Mouse (Mus musculus): ENCODE measurements around the gene Hpse2.

The Hpse2 gene

GRCm38 (mm10) chr19:42820109-42820508, 568.0 kb downstream of the Hpse2 start:
- ChIA-PET POLR2A (no interaction called here), CTCF (no interaction called here)

- POLR2A ChIA-PET: interaction anchor here in 1 of 4 experiments (1.2 kb wide), 1 partner anchor 20 kb away, joined by 3 read pairs; no protein-coding TSS in a partner anchor
- CTCF ChIA-PET: no interaction called here
These were observed 570.4 kb downstream of the Hpse2 start for GRCm38 (mm10) chr19:42817761-42818160.

- CTCF ChIA-PET: no interaction called here
- POLR2A ChIA-PET: interaction anchor here in 1 of 4 experiments (1.2 kb wide), 1 partner anchor 21 kb away, joined by 3 read pairs; no protein-coding TSS in a partner anchor
These were observed 571.9 kb downstream of the Hpse2 start for GRCm38 (mm10) chr19:42816261-42816660.

GRCm38 (mm10) chr19:42810140-42810539, 578.0 kb downstream of the Hpse2 start:
- ChIA-PET POLR2A (no interaction called here), CTCF (no interaction called here)

- ChIA-PET CTCF (no interaction called here), POLR2A (no interaction called here)
These were observed 578.7 kb downstream of the Hpse2 start for GRCm38 (mm10) chr19:42809491-42809890.

- POLR2A ChIA-PET: interaction anchor here in 1 of 4 experiments (0.6 kb wide), 1 partner anchor 22 kb away, joined by 3 read pairs; no protein-coding TSS in a partner anchor
- CTCF ChIA-PET: interaction anchor here in 2 of 4 experiments (0.6 to 0.7 kb wide), 4 partner anchors 72 to 513 kb away, joined by 3 to 4 read pairs (median 3); no protein-coding TSS in a partner anchor
These were observed 590.3 kb downstream of the Hpse2 start for GRCm38 (mm10) chr19:42797866-42798265.

GRCm38 (mm10) chr19:42795801-42796200, 592.4 kb downstream of the Hpse2 start:
- POLR2A ChIA-PET: interaction anchor here in 3 of 4 experiments (0.6 to 1.9 kb wide), 4 partner anchors 16 to 683 kb away, joined by 3 to 7 read pairs (median 3); partner anchors contain the start of gene Hps1 (in 1 of the 3)
- CTCF ChIA-PET: interaction anchor here (0.6 to 2.4 kb wide), 20 partner anchors 10 to 1606 kb away, joined by 3 to 14 read pairs (median 4); partner anchors contain the start of gene Hps1 (in 1 of the 4)

GRCm38 (mm10) chr19:42794914-42795613, 593.1 kb downstream of the Hpse2 start:
- ChIA-PET POLR2A (interaction anchor here in 3 of 4 experiments (1.1 to 1.9 kb wide), 3 partner anchors 16 to 602 kb away, joined by 3 to 7 read pairs (median 3); partner anchors contain the start of gene Hps1 (in 1 of the 3)), CTCF (interaction anchor here (0.6 to 2.4 kb wide), 19 partner anchors 9 to 1501 kb away, joined by 3 to 14 read pairs (median 4); partner anchors contain the start of gene Hps1 (in 1 of the 4))

- POLR2A ChIA-PET: interaction anchor here in 1 of 4 experiments (1.2 kb wide), 1 partner anchor 9 kb away, joined by 4 read pairs; the partner anchor contains the start of gene Hps1
- CTCF ChIA-PET: interaction anchor here in 1 of 4 experiments (1.1 kb wide), 1 partner anchor 9 kb away, joined by 3 read pairs; no protein-coding TSS in a partner anchor
These were observed 599.8 kb downstream of the Hpse2 start for GRCm38 (mm10) chr19:42788311-42788710.

- POLR2A ChIA-PET: interaction anchor here in 3 of 4 experiments (0.6 to 1.1 kb wide), 3 partner anchors 13 to 653 kb away, joined by 3 read pairs; no protein-coding TSS in a partner anchor
- CTCF ChIA-PET: interaction anchor here in 3 of 4 experiments (0.6 to 2.3 kb wide), 4 partner anchors 9 to 620 kb away, joined by 4 to 8 read pairs (median 6); no protein-coding TSS in a partner anchor
These were observed 602.5 kb downstream of the Hpse2 start for GRCm38 (mm10) chr19:42785562-42786220.

GRCm38 (mm10) chr19:42785129-42785528, 603.0 kb downstream of the Hpse2 start:
- ChIA-PET CTCF (interaction anchor here (0.5 to 2.3 kb wide), 7 partner anchors 9 to 621 kb away, joined by 3 to 8 read pairs (median 4); no protein-coding TSS in a partner anchor), POLR2A (interaction anchor here in 1 of 4 experiments (1.1 kb wide), 1 partner anchor 12 kb away, joined by 3 read pairs; no protein-coding TSS in a partner anchor)

- ChIA-PET POLR2A (interaction anchor here in 3 of 4 experiments (0.5 to 1.9 kb wide), 13 partner anchors 9 to 1198 kb away, joined by 3 to 8 read pairs (median 3); partner anchors contain the start of gene Pyroxd2 (in 1 of the 3)), CTCF (interaction anchor here in 2 of 4 experiments (0.6 to 1.3 kb wide), 7 partner anchors 15 to 610 kb away, joined by 3 to 7 read pairs (median 3); partner anchors contain the start of gene Pyroxd2 (in 1 of the 2))
These were observed 608.0 kb downstream of the Hpse2 start for GRCm38 (mm10) chr19:42780156-42780538.

GRCm38 (mm10) chr19:42779531-42780155, 608.5 kb downstream of the Hpse2 start, which contains the start of gene Hps1:
Gene Hps1 (minus strand): TSS chr19:42779978.
- ChIA-PET CTCF (interaction anchor here (0.6 to 1.5 kb wide), 17 partner anchors 9 to 791 kb away, joined by 3 to 7 read pairs (median 3); partner anchors contain the start of gene Pyroxd2 (in 1 of the 4)), POLR2A (interaction anchor here in 3 of 4 experiments (0.5 to 1.9 kb wide), 26 partner anchors 9 to 1199 kb away, joined by 3 to 8 read pairs (median 3); partner anchors contain the start of genes Avpi1 (in 1 of the 3), Cnnm1 (in 1 of the 3), Got1 (in 1 of the 3) and Pyroxd2 (in 1 of the 3))

- POLR2A ChIA-PET: no interaction called here
- CTCF ChIA-PET: interaction anchor here in 1 of 4 experiments (1.5 kb wide), 1 partner anchor 36 kb away, joined by 3 read pairs; no protein-coding TSS in a partner anchor
These were observed 610.4 kb downstream of the Hpse2 start for GRCm38 (mm10) chr19:42777801-42778200.

GRCm38 (mm10) chr19:42776813-42777212, 611.3 kb downstream of the Hpse2 start:
- CTCF ChIA-PET: interaction anchor here in 3 of 4 experiments (0.6 to 1.7 kb wide), 10 partner anchors 13 to 594 kb away, joined by 3 to 7 read pairs (median 4); no protein-coding TSS in a partner anchor
- POLR2A ChIA-PET: interaction anchor here in 1 of 4 experiments (0.7 to 2.3 kb wide), 4 partner anchors 13 to 114 kb away, joined by 3 to 5 read pairs (median 4); partner anchors contain the start of gene Pyroxd2

GRCm38 (mm10) chr19:42770141-42770872, 617.8 kb downstream of the Hpse2 start:
- CTCF ChIA-PET: interaction anchor here in 2 of 4 experiments (0.6 to 1.4 kb wide), 5 partner anchors 327 to 618 kb away, joined by 3 to 5 read pairs (median 4); no protein-coding TSS in a partner anchor
- POLR2A ChIA-PET: interaction anchor here in 3 of 4 experiments (0.6 to 1.8 kb wide), 3 partner anchors 9 to 113 kb away, joined by 3 to 4 read pairs (median 3); partner anchors contain the start of gene Hps1 (in 1 of the 3)

GRCm38 (mm10) chr19:42769648-42770047, 618.5 kb downstream of the Hpse2 start:
- ChIA-PET POLR2A (interaction anchor here in 1 of 4 experiments (1.8 kb wide), 1 partner anchor 91 kb away, joined by 4 read pairs; no protein-coding TSS in a partner anchor), CTCF (interaction anchor here in 3 of 4 experiments (0.6 to 1.1 kb wide), 3 partner anchors 9 to 453 kb away, joined by 3 to 4 read pairs (median 3); no protein-coding TSS in a partner anchor)

Measured in embryonic stem cell, embryonic (primary cell).